Mouse (Mus musculus): ENCODE measurements at regions not wholly inside any gene's neighbourhood (a gene's known extent, or its start where the extent isn't known, plus 50 kb on each side); places are given as distances from the start of the nearest gene placed in this dataset.

- no peak for TF ChIP-seq POLR2AphosphoS2 (IDR thresholded peaks at IDR 0.05; ENCODE audit: insufficient read length, low read depth)
- no peak for TF ChIP-seq POLR2A (IDR thresholded peaks at IDR 0.05; ENCODE audit: insufficient read length, low read depth)
- TF ChIP-seq TCF12 (IDR thresholded peaks at IDR 0.05; ENCODE audit: insufficient read depth, poor library complexity, severe bottlenecking): no peak
- TF ChIP-seq MAX (IDR thresholded peaks at IDR 0.05; ENCODE audit: low read depth): no peak
- no peak for TF ChIP-seq USF1 (IDR thresholded peaks at IDR 0.05; ENCODE audit: low read depth)
- no peak for TF ChIP-seq E2F4 (IDR thresholded peaks at IDR 0.05; ENCODE audit: insufficient read depth)
Measured at GRCm38 (mm10) chr8:18007567-18007966, 970.5 kb downstream of the Defb40 start.
